Mouse (Mus musculus): Measurements from ENCODE around the gene Mtus2.
"Not testable (repeated sequence)": the region's sequence is repeated elsewhere in the genome, so short reads cannot be mapped to it uniquely, and the experiment has no call there.

Gene Mtus2

GRCm38 (mm10) chr5:148107890-148108289, 150.8 kb downstream of the Mtus2 start:
- in situ Hi-C loops (cut with MboI, MseI): no loop called here

DNA sequence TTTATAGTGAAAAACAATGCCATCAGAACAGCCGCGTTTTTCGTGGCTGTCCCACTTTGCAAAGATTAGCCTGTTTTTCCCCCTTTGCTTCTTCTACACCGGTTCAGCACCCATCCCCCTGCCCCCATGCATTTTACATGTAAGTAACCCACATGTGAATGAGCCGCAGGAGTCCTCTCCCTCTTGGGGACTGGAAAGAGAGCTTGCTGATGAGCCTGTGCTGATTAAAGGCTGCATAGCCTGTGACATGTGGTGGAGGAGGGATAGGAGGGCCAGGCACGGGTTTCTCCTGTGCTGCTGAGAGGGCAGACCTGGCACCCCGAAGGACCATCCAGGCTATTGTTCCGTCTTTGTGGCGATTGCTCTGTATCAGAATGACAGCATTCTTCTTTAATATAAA, 151.2 kb downstream of the Mtus2 start:
- in situ Hi-C loops (cut with MboI, MseI): no loop called here

DNA sequence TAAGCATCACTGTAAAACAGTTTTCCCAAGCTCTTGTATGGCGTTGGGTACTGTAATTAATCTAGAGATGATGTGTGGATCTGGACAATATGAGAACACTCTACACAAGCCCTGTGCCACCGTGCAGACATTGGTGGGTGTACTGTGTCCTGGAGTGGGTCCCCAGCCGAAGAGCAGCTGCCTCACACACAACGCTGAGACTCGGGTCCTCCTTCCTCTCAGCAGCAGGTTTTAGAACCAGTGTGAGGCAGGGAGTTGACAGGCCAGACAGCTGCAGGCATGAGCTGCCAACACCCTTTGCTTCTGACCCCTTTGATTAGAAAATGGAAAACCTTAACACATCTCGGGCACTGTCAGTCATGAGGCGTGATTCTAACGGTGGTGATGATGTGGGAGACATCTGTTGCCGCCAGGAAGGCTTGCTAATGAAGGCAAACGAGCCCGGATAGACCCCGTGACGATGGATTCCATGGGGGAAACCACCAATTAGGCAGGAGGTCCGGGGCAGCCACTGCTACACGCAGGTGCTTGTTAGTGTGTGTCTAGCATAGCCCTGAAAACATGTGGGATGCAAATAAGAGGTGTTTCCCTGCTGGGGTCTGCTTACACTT, 158.2 kb downstream of the Mtus2 start:
- in situ Hi-C loops (cut with MboI, MseI): no loop called here

GRCm38 (mm10) chr5:148124354-148124753, 167.2 kb downstream of the Mtus2 start:
- in situ Hi-C loops (cut with MboI, MseI): no loop called here

GRCm38 (mm10) chr5:148130691-148131457, 173.8 kb downstream of the Mtus2 start:
- in situ Hi-C loops (cut with MboI, MseI): no loop called here

- in situ Hi-C loops (cut with MboI, MseI): no loop called here
Observed at GRCm38 (mm10) chr5:148131458-148132131, 174.5 kb downstream of the Mtus2 start.

- in situ Hi-C loops (cut with MboI, MseI): no loop called here
Observed at GRCm38 (mm10) chr5:148133448-148134060, 176.4 kb downstream of the Mtus2 start.

GRCm38 (mm10) chr5:148141662-148142061, 184.5 kb downstream of the Mtus2 start:
- in situ Hi-C loops (cut with MboI, MseI): no loop called here

DNA sequence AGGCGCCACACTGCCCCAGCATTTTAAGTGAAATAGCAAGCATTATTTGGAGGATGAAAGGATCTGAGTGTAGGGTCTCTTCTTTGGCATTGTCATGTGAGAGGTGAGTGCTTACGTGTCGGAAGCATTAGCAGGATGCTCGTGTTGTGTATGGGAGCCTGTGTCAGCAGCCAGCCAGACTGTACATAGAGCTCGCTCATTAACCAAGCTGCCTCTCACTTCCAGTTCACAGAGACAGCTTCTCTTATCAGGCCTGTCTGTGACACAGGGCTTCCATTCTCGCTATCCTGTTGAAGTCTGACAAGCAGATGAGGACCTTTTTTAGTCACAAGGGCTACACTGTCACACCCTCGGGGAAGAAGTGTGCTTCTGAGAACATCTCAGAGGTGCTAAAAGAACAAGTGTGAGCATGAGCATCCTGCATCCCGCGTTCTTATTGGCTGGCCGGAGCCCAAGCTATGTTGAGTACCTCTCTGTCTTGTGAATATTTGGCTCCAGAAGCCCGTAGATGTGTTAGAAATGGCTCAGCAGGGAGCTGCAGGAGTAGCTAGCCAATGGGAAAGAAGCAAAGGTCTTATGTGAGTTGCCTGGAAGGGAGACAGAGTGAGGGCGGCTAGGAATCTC, 189.2 kb downstream of the Mtus2 start:
- in situ Hi-C loops (cut with MboI, MseI): loop anchor here in 1 of 2 experiments (5.0 kb wide), 1 partner anchor 1704 kb away; no protein-coding TSS in a partner anchor

- in situ Hi-C loops (cut with MboI, MseI): no loop called here
Observed at GRCm38 (mm10) chr5:148151894-148152599, 194.9 kb downstream of the Mtus2 start.

DNA sequence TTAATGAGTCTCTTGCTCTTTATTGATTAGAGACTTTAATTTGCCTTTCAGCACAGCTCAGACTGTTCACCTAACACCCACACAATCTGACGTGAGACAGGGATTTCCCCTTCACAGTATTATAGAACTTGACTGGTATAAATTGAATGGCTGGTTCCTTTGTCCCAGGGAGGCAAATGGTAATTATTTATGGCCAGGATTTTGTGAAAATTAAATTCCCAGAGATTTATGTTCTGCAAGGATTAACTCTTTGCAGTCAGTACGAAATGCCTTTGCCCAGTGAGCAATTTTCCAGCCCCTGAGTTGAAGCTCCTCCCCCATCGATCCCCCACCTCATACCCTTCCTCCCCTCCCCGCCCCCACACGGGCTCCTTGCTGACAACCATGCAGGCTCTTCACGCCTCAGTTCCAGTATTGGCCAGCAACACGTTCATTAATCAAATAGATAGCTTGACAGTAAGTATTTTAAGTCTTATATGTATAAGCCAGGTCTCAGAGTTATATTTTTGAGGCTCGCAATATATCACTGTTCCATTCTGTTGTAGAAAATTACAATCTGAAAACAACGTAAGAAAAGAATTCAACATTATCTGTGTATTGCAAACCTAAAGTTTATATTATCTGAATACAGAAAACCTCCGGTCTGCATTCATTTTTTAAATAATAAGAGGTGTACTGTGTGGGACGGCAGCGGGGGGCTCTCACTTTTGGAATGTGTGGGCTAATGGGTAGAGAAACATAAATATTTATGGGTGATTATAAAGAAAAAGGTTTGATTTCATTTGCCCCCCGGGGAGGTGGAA, 195.7 kb downstream of the Mtus2 start:
- in situ Hi-C loops (cut with MboI, MseI): no loop called here

GRCm38 (mm10) chr5:148153403-148153713, 196.2 kb downstream of the Mtus2 start:
- in situ Hi-C loops (cut with MboI, MseI): no loop called here

GRCm38 (mm10) chr5:148154727-148155126, 197.6 kb downstream of the Mtus2 start:
- in situ Hi-C loops (cut with MboI, MseI): no loop called here

- in situ Hi-C loops (cut with MboI, MseI): no loop called here
Observed at GRCm38 (mm10) chr5:148159328-148159727, 202.2 kb downstream of the Mtus2 start.

- in situ Hi-C loops (cut with MboI, MseI): no loop called here
Observed at GRCm38 (mm10) chr5:148160529-148161154, 203.5 kb downstream of the Mtus2 start.

DNA sequence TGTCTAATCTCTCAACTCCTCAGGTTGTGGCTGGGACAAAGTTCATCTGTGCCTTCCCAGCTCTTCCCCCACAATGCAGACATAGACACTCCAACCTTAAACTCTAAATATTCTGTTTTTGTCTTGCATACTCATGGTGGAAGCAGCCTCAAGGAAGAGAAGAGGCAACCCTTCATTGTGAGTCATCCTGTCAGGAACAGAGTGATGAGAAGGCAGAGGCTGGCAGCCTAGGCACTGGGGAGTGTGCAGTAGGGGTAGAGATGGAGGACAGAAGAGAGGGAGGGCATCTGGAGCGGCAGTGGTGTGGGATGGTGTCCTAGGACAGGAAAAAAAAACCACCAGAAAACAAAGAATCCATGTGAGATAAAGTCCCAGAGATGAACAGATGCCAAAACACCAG, 208.0 kb downstream of the Mtus2 start:
- in situ Hi-C loops (cut with MboI, MseI): no loop called here

DNA sequence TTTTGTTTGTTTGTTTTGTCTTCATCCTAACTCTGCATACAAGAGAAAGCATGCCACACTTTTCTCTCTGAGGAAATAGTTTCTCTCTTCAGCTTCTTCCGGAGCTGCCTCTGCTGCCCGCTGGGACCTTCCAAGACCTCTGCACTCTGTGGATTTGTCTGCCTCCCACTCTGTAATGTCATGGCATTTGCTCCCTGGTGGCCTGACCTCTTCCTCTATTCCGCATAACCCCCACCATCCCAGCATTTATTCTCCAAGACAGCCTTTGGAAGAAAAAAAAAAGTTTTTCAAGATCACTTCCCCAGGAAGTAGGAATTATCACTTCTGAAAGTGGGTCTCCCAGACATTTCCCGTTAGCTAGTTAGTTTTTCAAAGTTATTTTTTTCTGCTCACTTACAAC, 218.0 kb downstream of the Mtus2 start:
- in situ Hi-C loops (cut with MboI, MseI): no loop called here

DNA sequence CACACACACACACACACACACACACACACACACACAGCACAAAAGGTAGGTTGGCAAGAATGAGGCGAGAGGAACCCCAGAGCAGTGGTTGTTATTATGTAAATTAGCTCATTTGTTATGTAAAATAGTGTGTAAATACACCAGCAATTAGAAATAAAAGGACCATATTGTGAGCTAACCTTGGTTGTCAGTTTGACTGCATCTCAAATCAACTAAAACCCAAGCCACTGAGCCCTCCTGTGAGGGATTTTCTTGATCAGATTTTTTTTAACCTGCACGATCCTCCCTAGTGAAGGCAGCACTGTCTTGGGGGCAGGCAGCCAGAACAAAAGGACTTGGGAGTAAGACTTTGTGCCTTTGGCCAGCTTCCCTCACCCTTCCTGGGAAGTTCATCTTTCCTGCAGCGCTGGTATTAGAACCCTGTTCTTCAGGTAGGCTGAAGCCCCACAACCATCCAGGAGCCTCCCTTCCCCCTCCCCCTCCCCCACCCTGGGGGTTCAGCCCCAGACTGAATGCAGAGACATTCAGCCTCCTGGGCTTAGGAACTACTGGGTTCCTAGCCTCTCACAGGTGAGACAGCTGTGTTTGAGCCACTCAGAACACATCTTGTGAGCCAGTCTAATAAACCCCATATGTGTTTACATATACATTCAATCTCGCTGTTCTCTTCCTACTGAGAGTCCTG, 218.8 kb downstream of the Mtus2 start:
- in situ Hi-C loops (cut with MboI, MseI): no loop called here

GRCm38 (mm10) chr5:148176539-148176938, 219.4 kb downstream of the Mtus2 start:
- in situ Hi-C loops (cut with MboI, MseI): not testable (repeated sequence)
